Mouse (Mus musculus): ENCODE measurements at regions not wholly inside any gene's neighbourhood (a gene's known extent, or its start where the extent isn't known, plus 50 kb on each side); places are given as distances from the start of the nearest gene placed in this dataset.

DNA sequence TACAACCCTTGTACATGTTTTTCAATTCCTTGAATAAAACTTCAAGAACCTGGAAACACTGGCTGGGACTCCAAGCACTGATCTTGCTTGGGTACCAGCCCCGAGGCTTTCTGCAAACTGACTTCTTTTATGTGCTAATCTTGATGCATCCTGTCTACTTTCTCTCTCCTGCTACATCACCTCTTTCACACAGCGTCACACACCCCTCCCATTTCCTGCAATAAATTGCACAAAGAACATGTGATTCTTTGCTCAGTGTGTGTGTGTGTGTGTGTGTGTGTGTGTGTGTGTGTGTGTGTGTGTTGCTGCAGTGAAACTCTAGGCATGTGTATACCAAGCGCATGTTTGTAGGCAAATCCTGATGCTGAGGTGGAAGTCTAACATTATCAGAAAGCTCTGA lies 487.7 kb upstream of the Hs6st1 start:
- TF ChIP-seq CTCF (conservative IDR thresholded peaks at IDR 0.05; ENCODE audit: insufficient read depth, insufficient read length, low read depth, low read length) (no peak), POLR2A (IDR thresholded peaks at IDR 0.05; ENCODE audit: low read depth, low read length) (no peak)
- no peak overlapping the region for H3K4me3 ChIP-seq (ENCODE audit: insufficient read depth, low read depth, low read length)
- H3K27ac ChIP-seq (ENCODE audit: insufficient read depth, low read depth, low read length) = no peak overlapping the region
- WGBS = 46% methylated on average over 3 of the region's 3 CpGs
- no peaks in the 10 kb centered on the region for H3K4me1 ChIP-seq (ENCODE audit: control insufficient read depth, insufficient read depth, low read length)
- no peaks in the 10 kb centered on the region for H3K36me3 ChIP-seq (ENCODE audit: control insufficient read depth, insufficient read depth, low read length)
- H3K27me3 ChIP-seq (replicated peaks; ENCODE audit: control insufficient read depth, insufficient read depth, low read length) = no peaks in the 10 kb centered on the region
- DNase-seq = no peak

DNA sequence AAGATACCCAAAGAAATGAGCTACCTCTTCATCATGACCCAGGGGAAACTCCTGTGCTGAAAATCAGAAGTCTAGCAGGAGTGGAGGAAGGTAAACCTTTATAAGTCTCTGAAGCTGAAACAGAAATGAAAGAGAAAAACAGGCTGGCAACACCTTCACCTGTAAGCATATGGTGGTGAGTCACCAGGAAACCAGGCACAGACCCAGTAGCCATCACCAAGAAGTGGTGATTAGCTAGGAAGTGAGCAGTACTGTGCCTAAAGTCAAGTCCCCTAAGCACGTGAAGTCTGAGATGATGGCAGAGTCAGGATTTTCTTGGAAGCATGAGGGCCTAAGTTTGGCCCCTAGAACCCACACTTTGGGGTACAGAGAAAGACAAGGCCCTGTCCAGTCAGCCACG lies 480.3 kb upstream of the Hs6st1 start:
- Histone ChIP-seq H3K27me3 (replicated peaks; ENCODE audit: control insufficient read depth, insufficient read depth, low read length) (no peaks in the 10 kb centered on the region), H3K27ac (ENCODE audit: insufficient read depth, low read depth, low read length) (no peak overlapping the region), H3K4me3 (ENCODE audit: insufficient read depth, low read depth, low read length) (no peak overlapping the region), H3K4me1 (ENCODE audit: control insufficient read depth, insufficient read depth, low read length) (no peaks in the 10 kb centered on the region), H3K36me3 (ENCODE audit: control insufficient read depth, insufficient read depth, low read length) (no peaks in the 10 kb centered on the region)
- DNase-seq = no peak
- 91% methylated on average over 2 of the region's 2 CpGs for WGBS
- TF ChIP-seq CTCF (conservative IDR thresholded peaks at IDR 0.05; ENCODE audit: insufficient read depth, insufficient read length, low read depth, low read length) = no peak
- no peak for TF ChIP-seq POLR2A (IDR thresholded peaks at IDR 0.05; ENCODE audit: low read depth, low read length)

DNA sequence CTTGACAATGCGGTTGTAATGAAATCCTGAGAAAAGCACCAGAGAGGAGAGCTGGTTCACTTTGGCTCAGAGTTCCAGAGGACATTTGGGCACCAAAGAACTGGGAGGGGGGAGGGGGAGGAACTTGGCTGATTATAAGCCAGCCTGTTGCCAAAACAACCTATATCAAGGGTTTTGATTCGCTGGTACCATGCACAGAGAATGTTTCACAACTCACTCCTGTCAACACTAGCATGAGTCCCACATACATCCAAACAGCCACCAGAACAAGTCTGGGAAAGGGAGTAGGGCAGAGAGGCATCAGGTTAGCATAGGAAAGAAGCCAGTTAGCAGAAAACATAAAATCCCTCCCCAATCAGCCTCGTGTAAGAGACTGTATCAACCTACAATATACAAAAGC lies 479.3 kb upstream of the Hs6st1 start:
- Histone ChIP-seq H3K4me3 (ENCODE audit: insufficient read depth, low read depth, low read length) (no peak overlapping the region), H3K27me3 (replicated peaks; ENCODE audit: control insufficient read depth, insufficient read depth, low read length) (no peaks in the 10 kb centered on the region), H3K36me3 (ENCODE audit: control insufficient read depth, insufficient read depth, low read length) (no peaks in the 10 kb centered on the region), H3K27ac (ENCODE audit: insufficient read depth, low read depth, low read length) (no peak overlapping the region), H3K4me1 (ENCODE audit: control insufficient read depth, insufficient read depth, low read length) (no peaks in the 10 kb centered on the region)
- DNase-seq = no peak
- 72% methylated on average over 3 of the region's 3 CpGs for WGBS
- TF ChIP-seq CTCF (conservative IDR thresholded peaks at IDR 0.05; ENCODE audit: insufficient read depth, insufficient read length, low read depth, low read length) = no peak
- TF ChIP-seq POLR2A (IDR thresholded peaks at IDR 0.05; ENCODE audit: low read depth, low read length) = no peak

DNA sequence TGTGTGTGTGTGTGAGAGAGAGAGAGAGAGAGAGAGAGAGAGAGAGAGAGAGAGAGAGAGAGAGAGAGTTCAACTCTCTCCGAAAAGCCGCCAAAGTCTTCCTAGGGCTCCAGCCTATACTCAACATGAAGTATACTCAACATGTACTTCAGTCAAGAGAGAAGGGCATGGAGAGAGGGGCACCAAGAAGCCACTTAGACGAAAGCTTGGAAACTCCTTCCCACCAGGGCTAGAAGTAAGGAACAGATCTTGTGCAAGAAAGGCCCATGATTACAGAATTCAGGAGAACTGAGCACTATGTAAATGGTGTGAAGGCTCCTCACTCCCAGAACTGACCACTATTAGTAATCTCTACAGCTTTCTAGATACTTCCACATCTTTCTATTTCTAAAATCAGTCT lies 467.4 kb upstream of the Hs6st1 start:
- no peaks in the 10 kb centered on the region for H3K4me1 ChIP-seq (ENCODE audit: control insufficient read depth, insufficient read depth, low read length)
- no peak overlapping the region for H3K27ac ChIP-seq (ENCODE audit: insufficient read depth, low read depth, low read length)
- no peaks in the 10 kb centered on the region for H3K27me3 ChIP-seq (replicated peaks; ENCODE audit: control insufficient read depth, insufficient read depth, low read length)
- 97% methylated on average over 3 of the region's 3 CpGs for WGBS
- H3K4me3 ChIP-seq (ENCODE audit: insufficient read depth, low read depth, low read length) = no peak overlapping the region
- no peaks in the 10 kb centered on the region for H3K36me3 ChIP-seq (ENCODE audit: control insufficient read depth, insufficient read depth, low read length)
- no peak for DNase-seq
- TF ChIP-seq CTCF (conservative IDR thresholded peaks at IDR 0.05; ENCODE audit: insufficient read depth, insufficient read length, low read depth, low read length) (no peak), POLR2A (IDR thresholded peaks at IDR 0.05; ENCODE audit: low read depth, low read length) (no peak)

DNA sequence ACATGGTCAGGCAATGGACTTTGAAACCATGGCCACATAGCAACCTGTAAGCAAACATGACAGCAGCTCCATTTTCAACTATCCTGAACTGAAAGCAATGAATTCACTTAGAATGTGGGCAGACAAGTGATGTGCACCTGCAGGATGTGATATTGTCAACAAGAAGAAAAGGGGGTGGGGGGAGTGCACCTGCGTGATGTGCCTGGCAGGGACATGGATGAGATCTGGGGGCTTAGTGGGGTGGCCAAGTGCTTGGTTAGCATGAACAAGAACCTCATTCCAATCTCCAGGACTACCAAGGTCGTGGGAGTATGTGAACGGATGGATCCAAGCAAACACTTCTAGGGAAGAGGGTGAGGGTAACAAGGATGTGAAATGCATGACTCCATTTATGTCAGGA lies 453.1 kb upstream of the Hs6st1 start:
- H3K36me3 ChIP-seq (ENCODE audit: control insufficient read depth, insufficient read depth, low read length) = no peaks in the 10 kb centered on the region
- H3K4me1 ChIP-seq (ENCODE audit: control insufficient read depth, insufficient read depth, low read length) = no peaks in the 10 kb centered on the region
- H3K27me3 ChIP-seq (replicated peaks; ENCODE audit: control insufficient read depth, insufficient read depth, low read length) = no peaks in the 10 kb centered on the region
- no peak for DNase-seq
- H3K4me3 ChIP-seq (ENCODE audit: insufficient read depth, low read depth, low read length) = no peak overlapping the region
- 69% methylated on average over 3 of the region's 3 CpGs for whole genome bisulfite sequencing
- no peak overlapping the region for H3K27ac ChIP-seq (ENCODE audit: insufficient read depth, low read depth, low read length)
- TF ChIP-seq POLR2A (IDR thresholded peaks at IDR 0.05; ENCODE audit: low read depth, low read length) (no peak), CTCF (conservative IDR thresholded peaks at IDR 0.05; ENCODE audit: insufficient read depth, insufficient read length, low read depth, low read length) (no peak)

DNA sequence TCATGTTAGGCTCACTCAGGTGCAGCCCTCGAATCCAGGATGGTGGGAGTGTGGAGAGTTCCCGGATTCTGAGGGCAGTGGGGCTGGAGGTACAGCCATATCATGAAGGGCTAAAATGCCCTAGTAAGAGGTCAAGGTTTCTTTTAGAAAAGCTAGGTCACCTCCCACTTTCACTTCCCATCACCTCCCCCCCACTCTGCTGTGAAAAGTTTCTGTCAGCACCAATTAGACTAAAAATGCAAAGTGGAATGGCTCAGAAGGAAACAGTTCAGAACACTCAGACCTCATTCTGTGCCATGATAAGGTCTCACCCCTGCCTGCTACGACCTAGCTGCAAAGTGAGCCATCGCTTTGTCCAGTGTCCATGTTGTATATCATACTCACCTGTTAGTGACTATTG lies 448.7 kb upstream of the Hs6st1 start:
- no peak overlapping the region for H3K27ac ChIP-seq (ENCODE audit: insufficient read depth, low read depth, low read length)
- no peak for DNase-seq
- no peaks in the 10 kb centered on the region for H3K4me1 ChIP-seq (ENCODE audit: control insufficient read depth, insufficient read depth, low read length)
- H3K36me3 ChIP-seq (ENCODE audit: control insufficient read depth, insufficient read depth, low read length) = no peaks in the 10 kb centered on the region
- no peak for TF ChIP-seq CTCF (conservative IDR thresholded peaks at IDR 0.05; ENCODE audit: insufficient read depth, insufficient read length, low read depth, low read length)
- TF ChIP-seq POLR2A (IDR thresholded peaks at IDR 0.05; ENCODE audit: low read depth, low read length) = no peak
- no peaks in the 10 kb centered on the region for H3K27me3 ChIP-seq (replicated peaks; ENCODE audit: control insufficient read depth, insufficient read depth, low read length)
- 77% methylated on average over 4 of the region's 4 CpGs for WGBS
- no peak overlapping the region for H3K4me3 ChIP-seq (ENCODE audit: insufficient read depth, low read depth, low read length)

DNA sequence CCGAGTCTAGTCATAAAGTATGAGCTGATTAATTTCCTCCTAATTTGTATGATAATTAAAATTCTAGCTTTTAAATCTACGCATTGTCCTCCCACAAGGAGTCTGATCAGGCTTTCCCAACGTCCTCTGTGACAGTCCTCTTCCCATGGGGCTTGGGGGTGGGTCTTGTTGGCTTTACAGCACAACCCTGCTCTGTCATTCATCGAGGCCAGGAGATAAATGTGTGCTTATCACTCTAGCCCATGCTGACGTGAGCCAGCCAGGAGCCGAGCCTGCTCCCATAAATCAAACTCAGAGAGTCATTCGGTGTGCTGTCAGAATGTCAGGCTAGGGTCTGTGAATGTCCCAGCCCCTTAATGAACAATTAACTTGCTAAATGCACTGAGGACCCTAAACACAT lies 425.6 kb upstream of the Hs6st1 start:
- no peak for TF ChIP-seq CTCF (conservative IDR thresholded peaks at IDR 0.05; ENCODE audit: insufficient read depth, insufficient read length, low read depth, low read length)
- TF ChIP-seq POLR2A (IDR thresholded peaks at IDR 0.05; ENCODE audit: low read depth, low read length) = no peak
- no peak for DNase-seq
- Histone ChIP-seq H3K27ac (ENCODE audit: insufficient read depth, low read depth, low read length) (no peak overlapping the region), H3K4me1 (ENCODE audit: control insufficient read depth, insufficient read depth, low read length) (no peaks in the 10 kb centered on the region), H3K27me3 (replicated peaks; ENCODE audit: control insufficient read depth, insufficient read depth, low read length) (no peaks in the 10 kb centered on the region; the same call in 1 of the 2 replicates), H3K4me3 (ENCODE audit: insufficient read depth, low read depth, low read length) (no peak overlapping the region), H3K36me3 (ENCODE audit: control insufficient read depth, insufficient read depth, low read length) (no peaks in the 10 kb centered on the region)
- 42% methylated on average over 7 of the region's 7 CpGs for WGBS

Data from kidney, adult 2 months (tissue).